Mouse (Mus musculus): ENCODE data around the gene Ms4a2.

Gene Ms4a2

GRCm38 (mm10) chr19:11623551-11623950, at the start of gene Ms4a2:
Ms4a2 (minus strand) TSS chr19:11623719.
- DNase-seq (ENCODE audit: low spot score in 2 of 2), result no peak

- no peak for DNase-seq (ENCODE audit: low spot score in 2 of 2)
Observed at GRCm38 (mm10) chr19:11661562-11661961, 38.0 kb upstream of the Ms4a2 start.

- no peak for DNase-seq (ENCODE audit: low spot score in 2 of 2)
Observed at GRCm38 (mm10) chr19:11660459-11660858, 36.9 kb upstream of the Ms4a2 start, which contains the start of gene Oosp2. Oosp2 (minus strand) TSS chr19:11660559.

GRCm38 (mm10) chr19:11659142-11659541, 35.6 kb upstream of the Ms4a2 start:
- no peak for DNase-seq (ENCODE audit: low spot score in 2 of 2)

- no peak for DNase-seq (ENCODE audit: low spot score in 2 of 2)
Observed at GRCm38 (mm10) chr19:11649564-11649963, 26.0 kb upstream of the Ms4a2 start.

GRCm38 (mm10) chr19:11646166-11646565, 22.6 kb upstream of the Ms4a2 start:
- no peak for DNase-seq (ENCODE audit: low spot score in 2 of 2)

- DNase-seq (ENCODE audit: low spot score in 2 of 2), result no peak
Observed at GRCm38 (mm10) chr19:11640732-11641131, 17.2 kb upstream of the Ms4a2 start, which contains the start of gene Ms4a3. Ms4a3 (minus strand) TSS chr19:11640851.

- no peak for DNase-seq (ENCODE audit: low spot score in 2 of 2)
Observed at GRCm38 (mm10) chr19:11639038-11639437, 15.5 kb upstream of the Ms4a2 start.

GRCm38 (mm10) chr19:11635572-11635971, 12.1 kb upstream of the Ms4a2 start:
- no peak for DNase-seq (ENCODE audit: low spot score in 2 of 2)

- DNase-seq (ENCODE audit: low spot score in 2 of 2), result no peak
Observed at GRCm38 (mm10) chr19:11634330-11634729, 10.8 kb upstream of the Ms4a2 start.

- DNase-seq (ENCODE audit: low spot score in 2 of 2), result no peak
Observed at GRCm38 (mm10) chr19:11633732-11634131, 10.2 kb upstream of the Ms4a2 start.

- no peak for DNase-seq (ENCODE audit: low spot score in 2 of 2)
Observed at GRCm38 (mm10) chr19:11625231-11625630, 1.7 kb upstream of the Ms4a2 start.

- DNase-seq (ENCODE audit: low spot score in 2 of 2), result no peak
Observed at GRCm38 (mm10) chr19:11624800-11625199, 1.3 kb upstream of the Ms4a2 start.

- DNase-seq (ENCODE audit: low spot score in 2 of 2), result no peak
Observed at GRCm38 (mm10) chr19:11617983-11618382, 5.5 kb downstream of the Ms4a2 start.

- no peak for DNase-seq (ENCODE audit: low spot score in 2 of 2)
Observed at GRCm38 (mm10) chr19:11614805-11615204, 8.7 kb downstream of the Ms4a2 start.

- DNase-seq (ENCODE audit: low spot score in 2 of 2), result no peak
Observed at GRCm38 (mm10) chr19:11613776-11614443, 9.6 kb downstream of the Ms4a2 start.

- DNase-seq (ENCODE audit: low spot score in 2 of 2), result no peak
Observed at GRCm38 (mm10) chr19:11613084-11613483, 10.4 kb downstream of the Ms4a2 start.

- no peak for DNase-seq (ENCODE audit: low spot score in 2 of 2)
Observed at GRCm38 (mm10) chr19:11612293-11612692, 11.2 kb downstream of the Ms4a2 start.

- DNase-seq (ENCODE audit: low spot score in 2 of 2), result no peak
Observed at GRCm38 (mm10) chr19:11611541-11611945, 12.0 kb downstream of the Ms4a2 start.

- DNase-seq (ENCODE audit: low spot score in 2 of 2), result peak in 1 of 2 experiments; percentile 23
Observed at GRCm38 (mm10) chr19:11608172-11608571, 15.3 kb downstream of the Ms4a2 start.

- DNase-seq (ENCODE audit: low spot score in 2 of 2), result no peak
Observed at GRCm38 (mm10) chr19:11604603-11605002, 18.9 kb downstream of the Ms4a2 start, which contains the start of gene Ms4a6d. Ms4a6d (minus strand) TSS chr19:11604849.

- no peak for DNase-seq (ENCODE audit: low spot score in 2 of 2)
Observed at GRCm38 (mm10) chr19:11602026-11602425, 21.5 kb downstream of the Ms4a2 start.

GRCm38 (mm10) chr19:11601349-11601748, 22.2 kb downstream of the Ms4a2 start:
- no peak for DNase-seq (ENCODE audit: low spot score in 2 of 2)

All from frontal cortex, postnatal 14 days (tissue).